Mouse (Mus musculus) ES-E14 (cell line): ENCODE data around the gene Cblc.

Source experiments
- CHD2 ChIP-seq: IDR thresholded peaks from 2 replicates; pipeline ENCODE4 v1.6.1; 2014; ENCODE audit warnings: mild to moderate bottlenecking, low read depth, low read length, inconsistent platforms
- HCFC1 ChIP-seq: IDR thresholded peaks from 2 replicates; pipeline ENCODE4 v1.6.1; 2012; ENCODE audit warnings: low read length, inconsistent platforms, borderline replicate concordance; ENCODE audit not compliant: insufficient read depth
- ZC3H11A ChIP-seq: IDR thresholded peaks from 2 replicates; pipeline ENCODE4 v1.6.1; 2012; ENCODE audit warnings: low read depth, mild to moderate bottlenecking, inconsistent platforms, low read length, borderline replicate concordance

- TF ChIP-seq CHD2 = no peak
- no peak for TF ChIP-seq ZC3H11A
- TF ChIP-seq HCFC1 = no peak
These were observed 26.0 kb upstream of the Cblc start, which contains the start of gene Bcl3 for GRCm38 (mm10) chr7:19822604-19823058.
